Mouse (Mus musculus): ENCODE data around the gene Fam219b. TPM values are rescaled to one million over a fixed set of nuclear protein-coding genes. Genes with fewer than 3 reads are reported as not detected.

Fam219b gene
- polyA plus RNA-seq, 1 experiment, result 20.9 TPM

DNA sequence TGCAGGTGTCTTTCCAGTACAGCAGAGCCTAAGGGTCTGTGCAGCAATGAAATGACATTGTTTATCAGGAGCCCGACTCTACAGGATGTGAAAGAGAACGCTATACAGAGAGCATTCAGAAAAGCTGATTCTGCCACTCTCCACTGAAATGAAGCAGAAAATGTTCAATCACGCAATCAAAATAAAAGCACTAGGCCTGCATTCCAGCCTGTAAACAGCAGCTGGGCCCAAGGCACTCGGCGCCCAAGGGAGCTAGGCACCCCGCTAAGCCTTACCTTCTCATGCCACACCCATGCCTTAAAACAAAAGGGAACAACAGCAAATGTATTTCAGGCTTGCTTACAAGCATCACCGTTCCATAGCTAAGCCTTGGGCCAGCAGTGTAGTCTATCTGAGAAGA is 38.8 kb upstream of the Fam219b start:
- H3ac ChIP-seq (ENCODE audit: control insufficient read depth, insufficient read length, low read depth), result no peak overlapping the region
- no peaks in the 10 kb centered on the region for H3K36me3 ChIP-seq (ENCODE audit: control insufficient read depth, insufficient read depth)
- TF ChIP-seq FOSL1 (IDR thresholded peaks at IDR 0.05; ENCODE audit: insufficient read depth, low read length, poor library complexity, severe bottlenecking) (no peak), CEBPB (IDR thresholded peaks at IDR 0.05; ENCODE audit: low read depth) (no peak), USF1 (IDR thresholded peaks at IDR 0.05; ENCODE audit: low read depth) (no peak), MYOG (IDR thresholded peaks at IDR 0.05; ENCODE audit: control insufficient read depth, extremely low read depth, insufficient read length) (no peak), CTCF (IDR thresholded peaks at IDR 0.05; ENCODE audit: control insufficient read depth, insufficient read depth, insufficient read length) (no peak), MYOD1 (IDR thresholded peaks at IDR 0.05; ENCODE audit: control insufficient read depth, insufficient read length, low read depth) (no peak), MAX (IDR thresholded peaks at IDR 0.05) (no peak)
- peaks cover 4% of the 10 kb centered on the region for H3K27me3 ChIP-seq (ENCODE audit: control insufficient read depth, insufficient read depth, insufficient read length)
- no peaks in the 10 kb centered on the region for H3K79me2 ChIP-seq (ENCODE audit: control insufficient read depth, insufficient read depth)
- H3K79me3 ChIP-seq (ENCODE audit: low read depth), result no peaks in the 10 kb centered on the region
- no peak overlapping the region for H3K4me3 ChIP-seq (ENCODE audit: insufficient read depth, poor library complexity, severe bottlenecking)

GRCm38 (mm10) chr9:57501452-57501851 is 35.9 kb upstream of the Fam219b start:
- Histone ChIP-seq H3K4me3 (ENCODE audit: insufficient read depth, poor library complexity, severe bottlenecking) (no peak overlapping the region), H3ac (ENCODE audit: control insufficient read depth, insufficient read length, low read depth) (no peak overlapping the region), H3K27me3 (ENCODE audit: control insufficient read depth, insufficient read depth, insufficient read length) (peaks cover 4% of the 10 kb centered on the region), H3K36me3 (ENCODE audit: control insufficient read depth, insufficient read depth) (no peaks in the 10 kb centered on the region), H3K79me2 (ENCODE audit: control insufficient read depth, insufficient read depth) (no peaks in the 10 kb centered on the region), H3K79me3 (ENCODE audit: low read depth) (no peaks in the 10 kb centered on the region)
- TF ChIP-seq USF1 (IDR thresholded peaks at IDR 0.05; ENCODE audit: low read depth) (no peak), MYOD1 (IDR thresholded peaks at IDR 0.05; ENCODE audit: control insufficient read depth, insufficient read length, low read depth) (no peak), MYOG (IDR thresholded peaks at IDR 0.05; ENCODE audit: control insufficient read depth, extremely low read depth, insufficient read length) (no peak), FOSL1 (IDR thresholded peaks at IDR 0.05; ENCODE audit: insufficient read depth, low read length, poor library complexity, severe bottlenecking) (no peak)

DNA sequence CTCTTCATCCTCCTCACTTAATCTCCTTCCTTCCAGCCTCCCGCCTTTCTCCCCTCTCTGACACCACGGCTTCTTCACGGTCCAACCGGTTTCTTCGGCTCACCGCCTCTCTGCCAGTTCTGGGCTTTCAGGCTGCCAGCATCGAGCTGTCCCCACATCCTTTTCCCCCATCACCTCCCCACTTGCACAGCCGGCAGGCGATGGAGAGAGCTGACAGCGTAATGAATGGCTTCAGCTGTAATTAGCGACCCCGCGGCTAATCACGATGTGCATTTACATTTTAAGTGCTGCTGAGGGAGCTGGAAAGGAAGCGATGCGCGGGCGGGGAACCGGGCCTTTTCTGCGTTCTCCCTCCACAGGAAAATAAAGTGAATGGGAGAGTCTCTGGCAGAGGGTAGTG is 35.5 kb upstream of the Fam219b start:
- no peak overlapping the region for H3ac ChIP-seq (ENCODE audit: control insufficient read depth, insufficient read length, low read depth)
- TF ChIP-seq MAX (IDR thresholded peaks at IDR 0.05) (no peak), CTCF (IDR thresholded peaks at IDR 0.05; ENCODE audit: control insufficient read depth, insufficient read depth, insufficient read length) (no peak), MYOG (IDR thresholded peaks at IDR 0.05; ENCODE audit: control insufficient read depth, extremely low read depth, insufficient read length) (no peak), USF1 (IDR thresholded peaks at IDR 0.05; ENCODE audit: low read depth) (no peak), FOSL1 (IDR thresholded peaks at IDR 0.05; ENCODE audit: insufficient read depth, low read length, poor library complexity, severe bottlenecking) (no peak), CEBPB (IDR thresholded peaks at IDR 0.05; ENCODE audit: low read depth) (no peak), MYOD1 (IDR thresholded peaks at IDR 0.05; ENCODE audit: control insufficient read depth, insufficient read length, low read depth) (no peak)
- no peaks in the 10 kb centered on the region for H3K79me2 ChIP-seq (ENCODE audit: control insufficient read depth, insufficient read depth)
- H3K79me3 ChIP-seq (ENCODE audit: low read depth), result no peaks in the 10 kb centered on the region
- H3K36me3 ChIP-seq (ENCODE audit: control insufficient read depth, insufficient read depth), result no peaks in the 10 kb centered on the region
- H3K4me3 ChIP-seq (ENCODE audit: insufficient read depth, poor library complexity, severe bottlenecking), result no peak overlapping the region
- H3K27me3 ChIP-seq (ENCODE audit: control insufficient read depth, insufficient read depth, insufficient read length), result peaks cover 4% of the 10 kb centered on the region

- H3ac ChIP-seq (ENCODE audit: control insufficient read depth, insufficient read length, low read depth), result no peak overlapping the region
- no peaks in the 10 kb centered on the region for H3K36me3 ChIP-seq (ENCODE audit: control insufficient read depth, insufficient read depth)
- H3K79me2 ChIP-seq (ENCODE audit: control insufficient read depth, insufficient read depth), result no peaks in the 10 kb centered on the region
- peaks cover 4% of the 10 kb centered on the region for H3K27me3 ChIP-seq (ENCODE audit: control insufficient read depth, insufficient read depth, insufficient read length)
- H3K4me3 ChIP-seq (ENCODE audit: insufficient read depth, poor library complexity, severe bottlenecking), result no peak overlapping the region
- no peaks in the 10 kb centered on the region for H3K79me3 ChIP-seq (ENCODE audit: low read depth)
- no peak for TF ChIP-seq MYOD1 (IDR thresholded peaks at IDR 0.05; ENCODE audit: control insufficient read depth, insufficient read length, low read depth)
- no peak for TF ChIP-seq MAX (IDR thresholded peaks at IDR 0.05)
- TF ChIP-seq MYOG (IDR thresholded peaks at IDR 0.05; ENCODE audit: control insufficient read depth, extremely low read depth, insufficient read length), result no peak
- no peak for TF ChIP-seq CEBPB (IDR thresholded peaks at IDR 0.05; ENCODE audit: low read depth)
- no peak for TF ChIP-seq FOSL1 (IDR thresholded peaks at IDR 0.05; ENCODE audit: insufficient read depth, low read length, poor library complexity, severe bottlenecking)
- TF ChIP-seq CTCF (IDR thresholded peaks at IDR 0.05; ENCODE audit: control insufficient read depth, insufficient read depth, insufficient read length), result no peak
- no peak for TF ChIP-seq USF1 (IDR thresholded peaks at IDR 0.05; ENCODE audit: low read depth)
Observed at GRCm38 (mm10) chr9:57502911-57503621, 34.3 kb upstream of the Fam219b start.

- Histone ChIP-seq H3K79me3 (ENCODE audit: low read depth) (no peaks in the 10 kb centered on the region), H3K36me3 (ENCODE audit: control insufficient read depth, insufficient read depth) (no peaks in the 10 kb centered on the region), H3K79me2 (ENCODE audit: control insufficient read depth, insufficient read depth) (no peaks in the 10 kb centered on the region), H3ac (ENCODE audit: control insufficient read depth, insufficient read length, low read depth) (no peak within 1 kb of the TSS), H3K27me3 (ENCODE audit: control insufficient read depth, insufficient read depth, insufficient read length) (peaks cover 4% of the 10 kb centered on the region), H3K4me3 (ENCODE audit: insufficient read depth, poor library complexity, severe bottlenecking) (no peak within 1 kb of the TSS)
- no peak for TF ChIP-seq MAX (IDR thresholded peaks at IDR 0.05)
- TF ChIP-seq USF1 (IDR thresholded peaks at IDR 0.05; ENCODE audit: low read depth), result no peak
- TF ChIP-seq MYOG (IDR thresholded peaks at IDR 0.05; ENCODE audit: control insufficient read depth, extremely low read depth, insufficient read length), result no peak
- TF ChIP-seq FOSL1 (IDR thresholded peaks at IDR 0.05; ENCODE audit: insufficient read depth, low read length, poor library complexity, severe bottlenecking), result no peak
- TF ChIP-seq CTCF (IDR thresholded peaks at IDR 0.05; ENCODE audit: control insufficient read depth, insufficient read depth, insufficient read length), result no peak
- no peak for TF ChIP-seq MYOD1 (IDR thresholded peaks at IDR 0.05; ENCODE audit: control insufficient read depth, insufficient read length, low read depth)
- no peak for TF ChIP-seq CEBPB (IDR thresholded peaks at IDR 0.05; ENCODE audit: low read depth)
Observed at GRCm38 (mm10) chr9:57503622-57504380, 33.5 kb upstream of the Fam219b start, which contains the start of gene Rpp25. Gene Rpp25, plus strand, starts transcription at chr9:57504026.

Measured in C2C12 (cell line).